Mouse (Mus musculus) heart, embryonic 16.5 days (tissue): ENCODE data around the gene Rpusd1. TPM values are rescaled to one million over a fixed set of nuclear protein-coding genes. Genes with fewer than 3 reads are reported as not detected.

Source experiments
- ATAC-seq: fragments of 200-750 bp; cut with Nextera tagmentation; replicated peaks from 2 replicates; pipeline ENCODE4 v1.8.0; 2017; ENCODE audit warnings: moderate number of reproducible peaks; ENCODE audit not compliant: insufficient read depth, low FRiP score; ENCODE audit errors: extremely low read depth
- H3K27ac ChIP-seq: fragments of 300-500 bp; sonication (generic); 2 replicates; pipeline ENCODE4 v1.5.1; 2014; ENCODE audit warnings: mild to moderate bottlenecking, low read length, control low read depth, moderate library complexity
- H3K27me3 ChIP-seq: fragments of 300-500 bp; sonication (generic); 2 replicates; pipeline ENCODE4 v1.6.1; 2014; ENCODE audit warnings: low read length, mixed read lengths; ENCODE audit not compliant: control insufficient read depth, insufficient read depth
- H3K36me3 ChIP-seq: fragments of 300-500 bp; sonication (generic); 2 replicates; pipeline ENCODE4 v1.6.1; 2014; ENCODE audit not compliant: control insufficient read depth, insufficient read depth
- H3K4me1 ChIP-seq: fragments of 300-500 bp; sonication (generic); 2 replicates; pipeline ENCODE4 v1.6.1; 2014; ENCODE audit warnings: low read length, mixed read lengths; ENCODE audit not compliant: control insufficient read depth, insufficient read depth
- H3K4me2 ChIP-seq: fragments of 300-500 bp; sonication (generic); 2 replicates; pipeline ENCODE4 v1.6.1; 2014; ENCODE audit warnings: low read depth, mild to moderate bottlenecking, control low read depth, low read length
- H3K4me3 ChIP-seq: fragments of 300-500 bp; sonication (generic); 2 replicates; pipeline ENCODE4 v1.5.1; 2014; ENCODE audit warnings: mild to moderate bottlenecking, control low read depth, low read length
- H3K9ac ChIP-seq: fragments of 300-500 bp; sonication (generic); 2 replicates; pipeline ENCODE4 v1.6.1; 2014; ENCODE audit warnings: low read length, control low read depth
- H3K9me3 ChIP-seq: fragments of 300-500 bp; sonication (generic); replicated peaks from 2 replicates; pipeline ENCODE4 v1.6.1; 2016; ENCODE audit warnings: low read length; ENCODE audit not compliant: control insufficient read depth
- WGBS: fragments of 180-500 bp; shearing (Covaris S2); extraction: QIAGEN DNeasy Blood & Tissue Kit; methylation state at CpG from one replicate; pipeline ENCODE4 v1.1.7; 2014; 5-methylcytosine and 5-hydroxymethylcytosine counted together
- polyA plus RNA-seq: library from polyadenylated mRNA; unstranded; fragments of >200 nt; fragmentation: Nextera tagmentation; extraction: Ambion mirVana; gene quantifications from 2 replicates; pipeline ENCODE4 v1.2.1, GENCODE M21; 2015

Rpusd1 gene
- polyA plus RNA-seq, 1 experiment from 2014 or later: 12.7 TPM

- Histone ChIP-seq H3K9ac (no peak overlapping the region), H3K4me2 (no peak overlapping the region), H3K4me1 (0 out of 2 replicates have a peak, but pooled peaks cover 4% of the 10 kb centered on the region), H3K36me3 (no peaks in the 10 kb centered on the region), H3K27me3 (no peaks in the 10 kb centered on the region), H3K4me3 (no peak overlapping the region), H3K27ac (no peak overlapping the region), H3K9me3 (no peaks in the 10 kb centered on the region)
- no peak for ATAC-seq
- WGBS: 73% methylated on average over 6 of the region's 6 CpGs
Observed at GRCm38 (mm10) chr17:25749314-25749713, 21.8 kb downstream of the Rpusd1 start.

DNA sequence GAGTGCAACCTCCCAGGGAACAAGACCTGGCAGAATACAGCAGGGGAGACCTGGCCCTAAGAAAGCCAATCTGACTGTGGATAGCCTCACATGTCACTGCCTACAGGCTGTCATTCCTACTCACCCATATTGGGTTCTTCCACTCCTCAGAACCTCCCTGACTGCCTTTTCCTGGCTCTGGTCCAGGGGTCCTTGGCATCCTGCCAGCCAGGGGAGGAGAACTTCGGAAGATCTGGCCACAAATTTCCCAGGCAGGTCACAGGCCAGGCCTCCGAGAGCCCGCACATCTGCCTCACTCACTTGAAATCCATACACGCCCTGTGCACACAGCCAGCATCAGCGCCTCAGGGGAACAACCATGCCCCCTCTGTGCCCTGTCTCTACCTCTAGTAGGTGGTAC lies 24.0 kb downstream of the Rpusd1 start:
- H3K27me3 ChIP-seq: no peaks in the 10 kb centered on the region
- H3K27ac ChIP-seq: no peak overlapping the region
- no peak overlapping the region for H3K4me2 ChIP-seq
- ATAC-seq: no peak
- 0 out of 2 replicates have a peak, but pooled peaks cover 4% of the 10 kb centered on the region for H3K4me1 ChIP-seq
- 17% methylated on average over 5 of the region's 5 CpGs for WGBS
- no peaks in the 10 kb centered on the region for H3K36me3 ChIP-seq
- H3K9ac ChIP-seq: no peak overlapping the region
- no peaks in the 10 kb centered on the region for H3K9me3 ChIP-seq
- no peak overlapping the region for H3K4me3 ChIP-seq

- H3K36me3 ChIP-seq: no peaks in the 10 kb centered on the region
- no peaks in the 10 kb centered on the region for H3K27me3 ChIP-seq
- WGBS: 76% methylated on average over 9 of the region's 9 CpGs
- no peak for ATAC-seq
- H3K4me2 ChIP-seq: no peak within 1 kb of the TSS
- H3K9ac ChIP-seq: no peak within 1 kb of the TSS
- 0 out of 2 replicates have a peak, but pooled peaks cover 4% of the 10 kb centered on the region for H3K4me1 ChIP-seq
- no peaks in the 10 kb centered on the region for H3K9me3 ChIP-seq
- H3K27ac ChIP-seq: no peak within 1 kb of the TSS
- no peak within 1 kb of the TSS for H3K4me3 ChIP-seq
Observed at GRCm38 (mm10) chr17:25754241-25754640, 26.8 kb downstream of the Rpusd1 start, which contains the start of gene Msln. Msln (minus strand) TSS chr17:25754378.

DNA sequence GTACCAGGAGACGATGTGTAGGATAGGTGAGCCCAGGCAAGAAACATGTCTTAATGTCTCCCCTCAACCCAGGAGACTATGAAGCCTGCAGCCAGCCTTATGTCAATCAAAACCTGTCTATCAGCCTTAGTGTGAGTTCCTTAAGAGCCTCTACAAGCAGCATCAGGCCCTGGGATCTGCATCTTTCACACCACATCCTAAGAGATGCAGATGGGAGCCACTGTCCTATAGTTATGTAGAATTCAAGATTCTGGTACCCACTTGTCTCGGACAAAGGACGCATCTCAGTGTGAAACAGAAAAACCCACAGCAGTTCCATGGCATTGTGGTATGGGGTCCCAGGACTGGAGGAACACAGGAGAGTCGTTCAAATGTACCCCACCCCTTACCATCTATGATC lies 27.6 kb downstream of the Rpusd1 start:
- Histone ChIP-seq H3K4me3 (no peak overlapping the region), H3K27me3 (0 out of 2 replicates have a peak, but pooled peaks cover 2% of the 10 kb centered on the region), H3K4me2 (no peak overlapping the region), H3K36me3 (no peaks in the 10 kb centered on the region), H3K9me3 (no peaks in the 10 kb centered on the region), H3K27ac (no peak overlapping the region), H3K9ac (no peak overlapping the region), H3K4me1 (0 out of 2 replicates have a peak, but pooled peaks cover 4% of the 10 kb centered on the region)
- ATAC-seq: no peak
- WGBS: 76% methylated on average over 4 of the region's 4 CpGs

DNA sequence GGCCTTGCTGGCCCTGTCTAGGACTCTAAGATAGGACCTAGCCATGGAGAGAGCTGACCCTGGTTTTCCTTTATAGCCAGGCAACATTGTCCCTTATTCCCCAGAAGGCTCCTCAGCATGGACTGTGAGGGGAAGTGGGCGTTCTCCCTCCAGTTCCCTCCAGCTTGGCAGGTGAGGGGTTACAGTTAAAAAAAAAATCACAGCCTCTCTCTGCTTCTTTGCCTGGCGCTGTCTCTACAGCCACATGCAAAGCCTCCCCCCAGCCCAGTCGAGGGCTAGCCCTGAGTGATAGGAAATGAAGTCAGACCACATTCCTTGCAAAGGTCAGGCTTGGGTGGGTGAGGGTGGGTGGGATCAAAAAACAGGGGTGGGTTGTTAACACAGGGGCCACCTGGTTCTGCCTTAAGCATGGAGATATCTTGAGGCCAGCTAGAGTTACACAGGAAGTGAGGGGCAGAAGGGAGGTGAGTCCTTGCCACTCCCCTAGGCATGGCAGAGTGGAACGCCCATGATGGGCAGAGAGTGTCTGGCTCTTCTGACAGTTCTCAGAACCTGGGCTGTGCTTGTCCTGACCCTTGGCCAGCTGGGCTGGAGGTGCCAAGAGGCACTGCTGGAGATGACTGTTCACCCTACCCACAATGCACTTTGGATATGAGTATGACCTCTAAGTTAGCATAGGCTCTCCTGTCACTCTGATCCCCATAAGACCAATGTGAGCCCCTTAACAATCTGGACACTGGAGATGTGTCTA lies 28.3 kb downstream of the Rpusd1 start:
- H3K27ac ChIP-seq: no peak overlapping the region
- no peaks in the 10 kb centered on the region for H3K36me3 ChIP-seq
- H3K9ac ChIP-seq: no peak overlapping the region
- 0 out of 2 replicates have a peak, but pooled peaks have one; percentile 12 for ATAC-seq
- 0 out of 2 replicates have a peak, but pooled peaks cover 2% of the 10 kb centered on the region for H3K27me3 ChIP-seq
- H3K4me3 ChIP-seq: no peak overlapping the region
- H3K9me3 ChIP-seq: no peaks in the 10 kb centered on the region
- 37% methylated on average over 4 of the region's 4 CpGs for WGBS
- 0 out of 2 replicates have a peak, but pooled peaks cover 4% of the 10 kb centered on the region for H3K4me1 ChIP-seq
- no peak overlapping the region for H3K4me2 ChIP-seq

- no peaks in the 10 kb centered on the region for H3K4me1 ChIP-seq
- WGBS: 56% methylated on average over 9 of the region's 9 CpGs
- ATAC-seq: no peak
- H3K27ac ChIP-seq: no peak overlapping the region
- no peaks in the 10 kb centered on the region for H3K9me3 ChIP-seq
- H3K9ac ChIP-seq: no peak overlapping the region
- no peak overlapping the region for H3K4me2 ChIP-seq
- H3K27me3 ChIP-seq: 0 out of 2 replicates have a peak, but pooled peaks cover 2% of the 10 kb centered on the region
- no peaks in the 10 kb centered on the region for H3K36me3 ChIP-seq
- H3K4me3 ChIP-seq: no peak overlapping the region
Observed at GRCm38 (mm10) chr17:25756378-25757242, 29.1 kb downstream of the Rpusd1 start.

DNA sequence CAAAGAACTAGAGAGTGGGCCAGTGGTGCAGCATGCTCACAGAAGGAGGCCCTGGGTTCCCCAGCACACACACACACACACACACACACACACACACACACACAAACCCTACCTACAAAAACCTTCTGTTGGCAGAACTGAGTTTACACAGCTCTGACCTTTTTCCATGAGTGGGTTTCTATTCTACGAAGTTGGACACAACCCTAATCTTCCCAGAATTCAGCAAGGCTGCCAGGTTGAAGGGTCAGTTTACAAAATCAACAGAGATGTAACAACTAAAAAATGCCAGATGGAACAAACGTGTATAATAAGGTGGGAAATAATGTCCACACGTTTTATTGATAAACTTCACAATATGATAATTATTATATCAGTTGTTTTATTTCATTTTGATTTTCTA lies 30.2 kb downstream of the Rpusd1 start:
- no peak overlapping the region for H3K4me3 ChIP-seq
- H3K27ac ChIP-seq: no peak overlapping the region
- H3K27me3 ChIP-seq: 0 out of 2 replicates have a peak, but pooled peaks cover 2% of the 10 kb centered on the region
- no peaks in the 10 kb centered on the region for H3K36me3 ChIP-seq
- H3K4me2 ChIP-seq: no peak overlapping the region
- H3K9ac ChIP-seq: no peak overlapping the region
- H3K4me1 ChIP-seq: no peaks in the 10 kb centered on the region
- no peak for ATAC-seq
- H3K9me3 ChIP-seq: no peaks in the 10 kb centered on the region
- 52% methylated on average over 3 of the region's 3 CpGs for WGBS

GRCm38 (mm10) chr17:25760148-25760547 lies 32.7 kb downstream of the Rpusd1 start:
- 0 out of 2 replicates have a peak, but pooled peaks cover 2% of the 10 kb centered on the region for H3K27me3 ChIP-seq
- 67% methylated on average over 8 of the region's 8 CpGs for WGBS
- H3K4me3 ChIP-seq: no peak overlapping the region
- no peak overlapping the region for H3K9ac ChIP-seq
- no peaks in the 10 kb centered on the region for H3K36me3 ChIP-seq
- H3K27ac ChIP-seq: no peak overlapping the region
- H3K9me3 ChIP-seq: no peaks in the 10 kb centered on the region
- ATAC-seq: no peak
- no peak overlapping the region for H3K4me2 ChIP-seq
- H3K4me1 ChIP-seq: no peaks in the 10 kb centered on the region
